Mouse (Mus musculus) bone marrow, adult 2 months (tissue): ENCODE measurements around the gene Aaas.

ENCODE experiments used
- CTCF ChIP-seq: fragments of 200-500 bp; IDR thresholded peaks from 2 replicates; pipeline ENCODE4 v1.5.1; 2011; ENCODE audit warnings: low read length, control low read depth; ENCODE audit not compliant: control insufficient read depth, insufficient read depth
- POLR2A ChIP-seq: fragments of 200-500 bp; IDR thresholded peaks from 2 replicates; pipeline ENCODE4 v1.6.1; 2011; ENCODE audit warnings: low read depth, mild to moderate bottlenecking, control low read depth, low read length, borderline replicate concordance; ENCODE audit not compliant: control insufficient read depth

DNA sequence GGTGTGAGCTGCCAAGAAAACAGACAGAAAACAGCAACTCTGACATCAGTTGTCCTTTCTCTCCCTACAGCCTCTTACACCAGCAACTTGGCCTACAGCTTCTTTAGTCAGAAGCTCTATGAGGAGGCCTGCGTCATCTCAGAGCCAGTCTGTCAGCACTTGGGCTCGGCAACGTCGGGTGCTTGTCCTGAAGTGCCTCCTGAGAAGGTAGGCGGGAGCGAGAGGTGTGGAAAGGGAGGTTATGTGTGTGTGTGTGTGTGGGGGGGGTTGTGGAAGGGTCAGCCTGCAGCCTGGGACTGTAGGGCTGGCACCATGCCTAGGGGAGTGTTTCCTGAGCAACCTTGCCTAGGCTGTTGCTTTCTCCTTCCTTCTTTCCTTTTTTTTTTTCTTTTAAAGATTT lies 48.0 kb downstream of the Aaas start:
- TF ChIP-seq CTCF (no peak), POLR2A (no peak)
